Mouse (Mus musculus): Measurements from ENCODE around the gene Tma7.

Tma7 gene

DNA sequence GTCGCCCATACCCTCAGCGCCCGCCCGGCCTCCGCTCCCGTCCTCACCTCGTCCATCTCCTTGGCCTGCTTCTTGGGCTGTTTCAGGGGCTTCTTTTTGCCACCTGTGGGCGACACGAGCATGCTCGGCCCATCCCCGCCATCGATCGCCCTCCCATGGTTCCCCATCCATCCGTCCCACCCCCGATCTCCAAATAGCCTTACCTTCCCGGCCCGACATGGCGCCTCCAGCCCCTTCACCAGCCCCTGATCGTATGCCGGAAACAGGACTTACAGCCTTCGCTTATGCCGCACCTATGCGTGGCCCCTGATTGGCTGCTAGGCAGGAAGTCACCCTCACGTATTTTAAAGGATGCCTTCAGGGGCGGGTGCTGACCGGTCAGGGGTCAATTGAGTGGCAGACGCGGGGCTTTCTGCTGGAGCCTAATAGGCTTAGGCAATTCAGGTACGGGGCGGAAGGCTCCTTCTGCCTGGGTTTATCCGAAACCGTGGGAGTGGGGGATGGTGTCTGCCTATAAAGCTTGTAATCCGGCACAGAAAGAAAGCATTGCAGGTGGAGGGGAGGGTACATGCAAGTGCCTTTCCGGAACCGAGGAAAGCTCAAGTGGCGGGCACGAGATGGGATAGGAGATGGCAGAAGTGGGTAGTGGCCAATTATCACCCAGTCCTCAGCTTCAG lies at the start of gene Tma7, which contains the start of gene Ccdc51:
Gene Tma7 (minus strand): TSS at position 464 of the 677 bp plus-strand sequence.
Gene Ccdc51 (plus strand): TSS at position 370 of the 677 bp plus-strand sequence.
- DNase-seq: peak; percentile 91

DNA sequence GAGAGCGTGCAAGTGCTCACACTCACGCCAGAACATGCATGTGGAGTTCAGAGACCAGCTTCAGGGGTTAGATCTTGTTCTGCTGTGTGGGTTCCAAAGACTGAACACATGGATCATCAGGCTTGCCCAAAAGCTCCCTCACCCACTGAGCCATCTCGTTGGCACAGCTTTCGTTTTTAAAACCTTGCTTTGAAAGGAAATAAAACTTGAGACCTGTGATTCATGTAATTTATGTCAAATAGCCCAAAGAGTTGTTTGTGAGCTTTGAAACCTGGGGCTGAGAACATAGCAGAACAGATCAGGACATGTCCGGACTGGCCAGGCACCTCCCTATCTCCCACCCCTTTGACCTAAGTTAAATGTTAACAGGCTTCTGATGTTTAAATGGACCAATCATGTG lies 47.7 kb upstream of the Tma7 start:
- no peak for DNase-seq

DNA sequence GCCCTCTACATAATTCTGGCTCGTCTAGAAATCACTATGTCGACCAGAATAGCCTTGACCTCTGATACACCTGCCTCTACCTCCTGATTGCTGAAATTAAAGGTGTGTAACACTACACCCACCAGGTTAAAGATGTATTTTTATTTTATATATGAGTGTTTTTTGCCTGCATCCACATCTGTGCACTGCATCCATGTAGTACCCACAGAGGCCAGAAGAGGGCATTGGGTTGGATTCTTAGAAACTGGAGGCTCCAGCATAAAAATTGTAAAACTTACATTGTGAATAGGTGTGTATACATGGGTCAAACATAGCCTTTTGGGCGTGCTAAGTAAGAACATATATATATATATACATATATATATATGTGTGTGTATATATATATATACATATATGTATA lies 45.8 kb upstream of the Tma7 start:
- no peak for DNase-seq

DNA sequence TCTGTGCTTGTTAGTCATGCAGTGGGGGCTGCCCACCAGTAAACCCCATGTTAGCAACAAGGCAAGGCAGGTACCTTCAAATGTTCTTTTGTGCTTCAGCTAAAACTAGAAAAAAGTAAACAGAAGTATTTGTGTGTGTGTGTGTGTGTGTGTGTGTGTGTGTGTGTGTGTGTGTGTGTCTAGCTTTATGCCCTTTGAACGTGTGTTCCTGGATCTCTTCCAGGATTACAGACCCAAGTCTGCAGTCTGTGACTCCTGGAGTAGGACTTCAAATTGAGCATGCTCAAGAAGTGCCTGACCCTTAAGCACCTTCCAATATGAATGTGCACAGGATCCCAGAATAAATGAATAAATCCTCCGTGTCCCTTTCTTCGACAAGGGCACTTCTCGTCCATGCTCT lies 44.7 kb upstream of the Tma7 start:
- no peak for DNase-seq

DNA sequence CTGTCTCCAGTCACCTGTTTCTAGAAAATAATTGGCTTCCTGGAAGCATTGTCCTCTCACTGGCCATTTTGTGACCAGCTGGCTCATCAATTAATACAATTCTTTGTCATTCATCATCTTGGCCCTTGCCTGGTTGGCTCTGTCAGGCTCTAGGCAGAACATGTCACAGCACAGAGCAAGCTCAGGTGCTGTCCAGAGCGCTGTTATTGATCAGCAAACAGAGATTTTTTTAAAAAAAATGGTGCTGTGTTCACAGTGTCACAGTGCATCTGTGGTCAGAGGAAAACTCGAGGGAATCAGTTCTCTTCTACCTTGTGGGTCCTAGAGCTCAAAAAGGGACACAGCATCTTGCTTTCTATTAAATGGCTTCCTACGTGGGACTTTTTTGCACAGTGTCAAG lies 43.1 kb upstream of the Tma7 start:
- DNase-seq: no peak

DNA sequence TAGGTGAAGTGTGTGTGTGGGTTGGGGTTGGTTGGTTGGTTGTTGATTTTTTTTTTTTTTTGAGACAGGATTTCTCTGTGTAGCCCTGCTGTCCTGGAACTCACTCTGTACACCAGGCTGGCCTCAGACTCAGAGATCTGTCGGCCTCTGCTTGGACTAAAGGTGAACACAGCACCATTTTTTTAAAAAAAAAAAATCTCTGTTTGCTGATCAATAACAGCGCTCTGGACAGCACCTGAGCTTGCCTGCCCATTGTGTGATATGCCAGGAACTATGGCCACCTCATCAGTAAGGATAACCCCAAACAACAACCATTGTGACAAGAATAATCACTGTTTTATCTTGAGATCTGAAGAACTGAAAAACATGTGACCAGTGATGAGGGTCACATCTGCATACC lies 42.7 kb upstream of the Tma7 start:
- no peak for DNase-seq

DNA sequence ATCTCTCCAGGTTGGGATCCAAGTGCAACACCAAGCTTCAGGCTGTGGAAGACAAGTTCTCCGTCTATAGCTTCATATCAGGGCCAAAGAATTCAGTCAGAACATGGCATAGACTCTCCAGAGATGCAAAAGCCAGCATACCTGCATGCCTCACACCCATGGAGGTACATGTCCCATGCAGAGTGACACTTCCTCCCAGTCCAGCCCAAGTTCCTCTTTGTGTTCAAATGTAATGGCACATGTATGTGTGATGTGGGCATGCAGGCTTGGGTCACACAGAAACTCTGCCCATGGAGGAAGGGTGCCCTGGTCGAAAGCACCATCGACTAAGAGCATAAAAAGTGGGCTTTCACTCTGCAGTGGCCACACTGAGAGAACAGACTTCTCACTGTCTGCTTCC lies 41.8 kb upstream of the Tma7 start:
- no peak for DNase-seq

DNA sequence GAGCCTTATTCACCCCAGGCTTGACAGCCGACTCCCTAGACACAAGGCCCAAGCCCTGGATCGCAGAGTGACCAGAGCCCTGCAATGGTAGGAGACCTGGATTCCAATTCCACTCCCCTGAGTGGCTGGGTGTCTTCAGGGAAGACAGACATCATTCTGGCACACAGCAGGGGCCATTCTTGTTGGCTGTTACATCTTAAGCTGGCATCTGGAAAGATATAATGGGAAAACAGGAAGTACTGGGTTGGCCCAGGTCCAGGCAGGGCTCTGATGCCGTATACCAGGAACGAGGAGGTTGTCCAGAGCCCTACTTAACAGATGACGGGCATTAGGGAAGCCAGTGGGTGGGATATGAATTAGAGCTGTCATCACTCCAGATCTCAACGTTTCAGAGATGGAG lies 40.9 kb upstream of the Tma7 start:
- no peak for DNase-seq

DNA sequence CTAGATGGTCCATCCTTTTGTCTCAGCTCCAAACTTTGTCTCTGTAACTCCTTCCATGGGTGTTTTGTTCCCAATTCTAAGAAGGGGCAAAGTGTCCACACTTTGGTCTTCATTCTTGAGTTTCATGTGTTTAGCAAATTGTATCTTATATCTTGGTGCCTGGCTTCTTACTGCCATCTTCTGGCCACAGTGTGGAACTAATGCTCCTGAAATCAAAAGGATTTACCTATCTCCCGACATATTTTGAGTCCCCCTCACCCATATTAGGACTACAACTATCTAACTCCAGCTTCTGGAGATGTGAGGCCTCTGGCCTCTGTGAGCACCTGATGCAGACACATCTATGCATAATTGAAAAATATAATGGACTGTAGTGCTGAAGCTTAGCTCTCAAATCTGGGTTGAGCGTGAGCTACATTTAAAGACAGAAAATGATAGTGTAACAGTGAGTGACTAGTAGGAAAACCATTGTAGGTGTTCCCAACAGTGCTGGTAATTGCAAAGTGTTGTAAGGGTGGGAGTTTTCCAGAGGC lies 40.2 kb upstream of the Tma7 start:
- no peak for DNase-seq

DNA sequence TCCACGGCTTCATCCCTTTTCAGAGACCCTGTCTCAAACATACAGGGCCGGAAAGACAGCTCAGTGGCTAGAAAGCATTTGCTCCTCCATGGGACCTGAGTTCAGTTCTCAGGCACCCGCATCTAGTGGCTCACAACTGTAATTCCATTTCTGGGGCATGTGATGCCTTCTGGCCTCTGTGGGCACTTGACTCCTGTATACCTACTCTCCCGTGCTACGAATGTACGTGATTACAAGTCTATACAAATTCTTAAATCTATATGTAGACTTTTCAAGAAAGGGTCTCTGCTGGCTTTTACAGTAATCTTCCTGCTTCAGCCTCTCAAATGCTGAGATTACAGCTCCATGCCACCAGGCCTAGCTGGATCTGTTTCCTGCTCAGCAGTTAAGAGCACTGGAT lies 38.6 kb upstream of the Tma7 start:
- DNase-seq: no peak

DNA sequence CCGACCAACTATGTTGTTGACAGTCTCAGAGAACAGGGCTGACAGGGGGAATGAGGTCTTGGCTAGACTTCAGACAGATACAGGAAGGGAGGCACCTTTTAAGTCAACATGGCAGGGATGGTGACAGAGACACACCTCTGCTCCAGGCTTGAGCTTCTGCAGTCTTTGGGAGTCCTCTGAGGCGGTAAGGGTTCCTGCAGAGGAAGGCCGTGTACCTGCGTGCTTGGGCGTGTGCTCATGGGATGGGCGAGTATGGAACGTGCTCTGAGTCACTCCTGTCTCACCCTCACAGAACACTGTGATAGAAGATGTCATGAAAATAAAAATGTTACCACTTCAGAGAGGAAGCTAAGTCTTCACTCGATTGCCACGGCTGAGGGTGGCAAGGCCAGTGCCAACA lies 37.2 kb upstream of the Tma7 start:
- no peak for DNase-seq

DNA sequence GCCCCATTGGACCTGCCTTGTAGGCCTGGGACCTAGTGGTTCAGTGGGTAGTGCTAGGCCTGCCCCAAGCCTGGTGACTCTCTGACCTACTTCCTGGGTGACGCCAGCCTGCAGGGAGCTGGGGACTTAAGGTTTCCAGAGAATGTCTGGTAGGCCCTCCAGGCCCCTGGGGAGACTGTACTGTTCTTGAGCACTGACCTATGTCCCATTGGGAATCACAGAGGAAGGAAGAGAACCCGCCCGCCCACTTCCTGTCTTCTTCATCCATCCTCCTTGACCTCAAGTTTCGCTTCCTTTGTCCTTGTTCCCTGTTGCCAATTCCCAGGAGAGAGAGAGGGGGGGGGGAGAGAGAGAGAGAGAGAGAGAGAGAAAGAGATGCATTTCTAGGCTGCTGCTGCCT lies 35.7 kb upstream of the Tma7 start:
- no peak for DNase-seq

DNA sequence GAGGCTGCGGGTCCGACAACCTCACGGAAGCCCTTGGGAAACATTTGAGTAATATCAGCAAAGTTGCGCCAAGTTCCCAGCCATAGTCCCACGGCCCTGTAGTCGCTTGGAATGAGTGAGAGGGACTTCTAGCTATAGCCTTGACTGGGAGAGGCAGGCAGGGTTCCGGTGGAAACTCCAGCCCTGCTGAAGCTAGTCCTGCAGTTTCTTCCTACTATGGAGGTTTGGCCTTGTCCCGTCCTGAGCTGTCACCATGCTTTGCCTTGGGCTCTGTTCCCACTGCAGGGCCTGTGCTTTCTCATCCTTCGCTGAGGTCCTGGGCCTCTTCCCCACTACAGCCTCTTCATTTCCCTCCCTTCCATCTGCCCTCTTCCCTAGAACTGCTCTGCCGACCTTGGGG lies 33.8 kb upstream of the Tma7 start:
- no peak for DNase-seq

DNA sequence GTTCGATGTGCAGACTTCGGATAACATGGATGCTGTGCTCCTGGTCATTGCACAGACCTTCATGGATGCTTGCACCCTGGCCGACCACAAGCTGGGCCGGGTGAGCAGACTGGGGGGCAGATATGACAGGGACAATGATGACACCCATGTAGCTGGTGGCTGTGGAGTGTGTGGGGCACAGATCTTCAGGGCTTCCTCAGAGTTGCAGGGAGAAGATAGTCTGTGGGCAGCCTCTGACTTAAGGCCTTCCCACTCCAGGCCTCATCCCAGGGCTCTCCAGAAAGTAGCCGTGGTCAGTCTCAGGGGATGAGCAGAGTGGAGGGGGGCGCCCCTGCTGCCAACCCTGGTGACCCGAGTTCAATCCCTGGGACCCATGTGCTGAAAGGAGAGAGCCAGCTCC lies 32.5 kb upstream of the Tma7 start:
- DNase-seq: no peak

DNA sequence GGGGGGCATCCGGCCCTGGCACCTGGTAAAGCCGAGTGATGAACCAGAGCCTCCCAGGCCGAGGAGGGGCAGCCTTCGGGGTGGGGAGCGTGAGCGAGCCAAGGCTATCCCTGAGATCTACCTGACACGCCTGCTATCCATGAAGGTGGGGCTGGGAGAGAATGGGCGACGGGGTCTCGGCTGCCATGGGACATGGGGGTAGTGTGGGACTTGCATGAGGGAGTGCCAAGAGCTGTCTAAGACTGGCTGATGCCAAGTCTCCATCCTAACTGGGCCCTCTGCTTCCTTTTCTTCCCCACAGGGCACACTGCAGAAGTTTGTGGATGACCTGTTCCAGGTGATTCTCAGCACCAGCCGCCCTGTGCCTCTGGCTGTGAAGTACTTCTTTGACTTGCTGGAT lies 31.9 kb upstream of the Tma7 start:
- peak; percentile 1 for DNase-seq

DNA sequence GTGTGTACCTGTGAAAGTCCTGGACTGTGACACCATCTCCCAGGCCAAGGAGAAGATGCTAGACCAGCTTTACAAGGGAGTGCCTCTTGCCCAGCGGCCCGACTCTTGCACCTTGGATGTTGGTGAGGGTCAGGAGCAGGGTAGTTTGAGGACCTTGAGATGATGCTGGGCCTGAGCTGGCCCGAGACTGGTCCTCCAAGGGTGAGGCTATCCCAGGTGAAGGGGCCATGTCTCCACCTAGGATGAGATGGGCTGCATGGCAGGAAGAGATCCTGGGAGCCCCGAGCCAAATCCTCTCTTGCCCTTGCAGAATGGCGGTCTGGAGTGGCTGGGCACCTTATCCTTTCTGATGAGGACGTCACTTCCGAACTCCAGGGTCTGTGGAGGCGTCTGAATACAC lies 30.9 kb upstream of the Tma7 start:
- no peak for DNase-seq

DNA sequence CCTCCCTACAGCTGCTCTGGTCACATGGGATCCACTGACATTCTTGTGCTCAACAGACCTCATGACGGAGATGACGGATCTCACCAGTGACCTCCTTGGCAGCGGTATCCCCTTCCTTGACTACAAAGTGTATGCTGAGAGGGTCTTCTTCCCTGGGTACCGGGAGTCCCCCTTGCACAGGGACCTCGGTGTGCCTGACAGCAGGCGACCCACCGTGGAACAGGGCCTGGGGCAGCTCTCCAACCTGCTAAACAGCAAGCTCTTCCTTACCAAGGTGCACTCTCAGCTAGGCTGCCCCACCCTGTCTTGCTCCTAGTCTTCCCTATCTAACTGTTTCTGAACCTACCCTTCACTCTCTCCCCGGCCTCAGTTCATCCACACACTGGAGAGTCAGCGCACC lies 29.2 kb upstream of the Tma7 start:
- no peak for DNase-seq

DNA sequence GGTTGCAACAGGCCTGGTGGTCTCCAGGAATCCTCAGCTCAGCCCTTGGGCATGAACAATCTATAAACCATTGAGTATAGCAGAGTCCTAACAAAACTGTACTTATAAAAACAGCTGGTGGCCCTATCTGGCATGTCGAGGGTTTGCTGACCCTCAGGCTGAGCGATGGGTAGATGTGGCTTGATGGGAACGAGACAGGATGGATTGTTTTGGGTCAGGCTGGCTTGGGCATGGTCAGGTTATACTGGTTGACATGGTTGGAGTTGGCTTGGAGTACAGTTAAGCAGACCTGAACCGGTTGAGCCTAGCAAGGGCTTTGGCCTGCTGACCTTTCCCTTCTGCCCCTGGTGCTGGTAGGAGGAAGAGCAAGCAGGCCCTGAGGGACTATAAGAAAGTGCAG lies 28.7 kb upstream of the Tma7 start:
- no peak for DNase-seq

DNA sequence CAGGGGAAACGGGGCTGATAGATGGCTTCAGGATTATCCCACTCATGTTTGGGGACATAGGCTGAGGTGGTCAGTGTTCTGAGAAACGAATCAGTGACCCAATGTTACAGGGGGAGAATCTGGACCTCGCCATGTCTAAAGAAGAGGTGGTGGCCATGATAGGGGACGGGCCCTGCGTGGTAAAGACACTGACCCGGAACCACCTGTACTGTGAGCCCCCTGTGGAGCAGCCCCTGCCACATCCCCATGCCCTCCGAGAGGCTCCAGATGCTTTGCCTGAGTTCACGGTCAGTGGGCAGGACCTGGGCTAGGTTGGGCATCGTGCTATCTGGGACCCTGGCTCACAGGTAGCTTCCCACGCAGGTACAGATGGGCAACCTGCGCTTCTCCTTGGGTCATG lies 27.9 kb upstream of the Tma7 start:
- DNase-seq: no peak

DNA sequence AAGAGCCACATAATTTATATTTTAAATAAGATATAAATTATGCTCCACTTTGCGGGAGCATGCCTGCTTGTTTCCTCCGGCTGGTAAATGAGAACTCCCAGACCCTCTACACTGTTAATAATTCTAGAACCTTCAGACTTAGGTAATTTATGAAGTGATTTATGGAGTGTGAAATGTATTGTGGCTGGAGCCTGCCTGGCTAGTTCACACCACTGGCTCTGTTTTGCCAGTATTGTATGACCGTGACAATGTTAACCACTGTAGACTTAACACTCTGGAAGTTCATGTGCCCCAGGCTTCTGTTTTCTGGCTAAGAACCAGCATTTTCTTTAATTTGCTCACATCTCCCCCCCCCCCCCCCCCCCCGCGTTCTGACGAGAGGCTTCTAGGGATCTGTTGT lies 25.0 kb upstream of the Tma7 start:
- no peak for DNase-seq

DNA sequence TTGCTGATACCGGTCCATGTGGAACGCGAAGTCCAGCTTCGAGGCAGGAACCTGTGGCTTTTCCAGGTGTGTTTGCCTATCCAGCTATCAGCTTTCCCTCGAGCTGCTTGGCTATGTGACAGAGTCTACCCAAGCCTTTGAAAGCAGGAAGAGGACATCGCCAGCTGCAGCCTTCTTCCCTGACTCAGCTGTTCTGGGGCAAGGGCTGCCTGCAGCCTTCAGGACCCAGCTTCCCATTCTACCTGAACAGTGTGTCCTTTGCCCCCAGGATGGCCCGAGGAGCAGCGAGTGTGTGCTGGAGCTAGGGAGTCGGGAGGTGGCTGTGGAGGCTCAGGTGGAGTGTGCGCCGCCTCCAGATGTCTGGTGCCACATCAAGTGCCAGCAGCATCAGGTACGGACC lies 23.3 kb upstream of the Tma7 start:
- DNase-seq: no peak

DNA sequence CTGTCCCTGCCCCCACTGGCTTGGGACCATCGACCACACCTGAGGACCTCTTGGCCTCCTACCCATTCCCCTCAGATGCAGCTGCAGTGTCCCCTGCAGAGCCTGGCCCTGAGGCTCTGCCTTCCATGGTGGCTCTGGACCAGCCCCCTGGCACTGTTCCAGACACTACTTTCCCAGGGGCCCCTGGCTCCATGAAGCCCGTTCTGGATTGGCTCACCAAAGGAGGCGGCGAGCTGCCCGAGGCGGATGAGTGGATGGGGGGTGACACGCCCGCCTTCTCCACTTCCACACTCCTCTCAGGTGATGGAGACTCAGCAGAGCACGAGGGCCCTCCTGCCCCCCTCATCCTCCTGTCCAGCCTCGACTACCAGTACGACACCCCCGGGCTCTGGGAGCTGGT lies 22.6 kb upstream of the Tma7 start:
- peak; percentile 43 for DNase-seq

DNA sequence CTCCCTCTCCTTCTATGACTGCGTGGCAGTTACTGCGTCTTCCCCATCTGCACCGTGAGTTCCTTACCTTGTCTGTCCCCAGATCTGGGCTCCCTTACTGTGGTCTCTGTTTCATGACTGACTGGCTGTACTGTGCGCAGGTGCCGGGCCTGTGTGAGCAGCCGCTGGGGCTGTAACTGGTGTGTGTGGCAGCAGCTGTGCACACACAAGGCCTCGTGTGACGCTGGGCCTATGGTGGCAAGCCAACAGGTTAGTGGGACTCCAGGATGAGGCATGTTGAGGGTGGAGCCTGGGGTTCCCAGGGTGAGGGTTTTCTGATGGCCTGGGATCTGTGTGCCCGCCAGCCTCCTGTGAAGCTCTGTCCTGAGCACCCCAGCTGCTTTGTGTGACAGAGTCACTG lies 21.7 kb upstream of the Tma7 start:
- DNase-seq: no peak

DNA sequence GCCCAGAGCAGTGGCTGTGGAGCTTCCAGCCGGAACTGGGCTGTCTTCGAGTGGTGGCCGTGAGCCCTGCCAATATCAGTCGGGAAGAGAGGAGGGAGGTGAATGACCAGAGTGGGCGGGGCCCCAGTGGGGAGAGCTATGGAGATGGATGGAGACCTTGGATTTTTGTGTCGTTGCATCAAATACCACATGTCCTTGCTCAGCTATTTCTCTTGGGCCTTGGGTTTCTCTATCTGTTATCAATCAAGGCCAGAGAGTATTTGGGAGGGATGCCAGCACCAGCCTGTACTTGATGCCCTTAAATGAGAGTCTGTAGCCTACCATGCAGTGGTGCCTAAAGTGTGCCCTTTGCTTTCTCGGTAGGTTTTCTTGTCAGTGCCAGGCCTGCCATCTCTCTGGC lies 20.9 kb upstream of the Tma7 start:
- no peak for DNase-seq

DNA sequence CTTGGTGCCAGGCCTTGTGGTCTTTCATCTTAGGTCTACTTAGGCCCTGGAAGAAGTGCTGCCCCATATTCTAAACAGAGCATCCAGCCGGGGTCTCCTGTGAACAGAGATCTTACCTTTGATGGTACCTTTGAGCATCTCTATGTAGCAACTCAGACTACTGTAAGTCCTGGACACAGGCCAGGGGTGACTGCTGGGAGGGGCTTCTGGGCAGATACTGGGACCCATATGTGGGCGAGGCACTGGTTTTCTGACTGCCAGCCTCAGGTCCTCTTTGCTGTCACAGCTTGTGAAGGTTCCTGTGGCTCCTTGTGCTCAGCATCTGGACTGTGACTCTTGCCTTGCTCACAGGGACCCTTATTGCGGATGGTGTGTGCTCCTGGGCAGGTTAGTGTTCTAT lies 20.2 kb upstream of the Tma7 start:
- DNase-seq: no peak
